Comparison of ENCODE assay signal across 26 mouse cellular contexts in the genomic region with DNA sequence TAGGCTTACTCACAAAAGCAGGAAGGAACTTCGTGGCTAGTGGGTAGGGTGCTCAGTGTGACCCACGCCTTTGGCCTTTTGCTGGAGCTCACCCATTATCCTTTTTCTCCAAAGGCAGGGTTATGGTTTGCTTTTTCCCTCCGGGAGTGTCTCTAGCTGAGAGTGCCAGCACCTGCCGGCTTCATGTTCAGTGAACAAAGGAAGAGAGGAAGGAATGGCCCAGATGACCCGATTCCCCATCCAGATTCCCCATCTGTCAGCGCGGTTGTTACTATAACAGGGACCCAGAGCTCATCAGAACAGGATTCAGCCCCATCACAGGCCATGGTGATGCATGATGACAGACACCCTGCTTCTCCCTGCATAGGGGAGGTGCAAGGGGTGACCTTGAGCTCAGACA.
A peak's percentile ranks its signal among the peaks of the same experiment; 100 is the strongest.
DNase-seq lines count a peak whose midpoint lies in the region; TF ChIP-seq lines count a peak whose summit lies in the region.
"Had no signal": no experiment of that assay in that cellular context is flagged by ENCODE, and none has a peak within 500 bp of the region (broad histone marks: within the 10 kb centered on the region; RNA-seq: fewer than 3 reads in every experiment).

No protein-coding gene starts in this region.

- H3K27ac ChIP-seq in left cerebral cortex, adult 2 months, result no peak overlapping the region
- H3K27ac ChIP-seq: embryonic facial prominence, embryonic 12.5 days; forebrain, embryonic 10.5 days; forebrain, embryonic 15.5 days; gastrocnemius, adult 2 months; hindbrain, embryonic 15.5 days; intestine, embryonic 15.5 days; kidney, postnatal 0 days; limb, embryonic 13.5 days; midbrain, embryonic 13.5 days; neural tube, embryonic 13.5 days; stomach, embryonic 15.5 days had no signal

- intact Hi-C loops in left cerebral cortex, postnatal 4 days (cut with DNase I), result no loop called here
- intact Hi-C loops in left cerebral cortex, adult 2 months (cut with DNase I), result no loop called here

- no peak overlapping the region for H3K4me3 ChIP-seq in left cerebral cortex, adult 2 months
- H3K4me3 ChIP-seq: embryonic facial prominence, embryonic 12.5 days; forebrain, embryonic 10.5 days; forebrain, embryonic 15.5 days; gastrocnemius, adult 2 months; heart, embryonic 12.5 days; hindbrain, embryonic 15.5 days; intestine, embryonic 15.5 days; limb, embryonic 13.5 days; midbrain, embryonic 13.5 days; neural tube, embryonic 13.5 days; stomach, embryonic 15.5 days had no signal

- DNase-seq in left cerebral cortex, postnatal 4 days, result peak; percentile 29
- no peak for DNase-seq in left cerebral cortex, adult 2 months (ENCODE audit: extremely low spot score in 1 of 2, low spot score in 2 of 2)
- peak; percentile 40 for DNase-seq in cerebellum, adult 11-12 months
- peak; percentile 54 for DNase-seq in cerebellum, adult 9-10 months
- DNase-seq in cerebellum, postnatal 36 days, result peak; percentile 19 to 20
- no peak for DNase-seq in right cerebral cortex, postnatal 36 days (ENCODE audit: low spot score in 2 of 2)
- DNase-seq in frontal cortex, adult 2 months (ENCODE audit: extremely low spot score in 1 of 2, low spot score in 1 of 2), result no peak
- DNase-seq: adrenal gland, postnatal 36 days; embryo, embryonic 11 days; gastrocnemius, postnatal 36 days; kidney, adult 8-10 months; kidney, postnatal 4 days; lung, postnatal 36 days; right cerebral cortex, postnatal 14 days had no signal

- no peak for TF ChIP-seq CTCF in left cerebral cortex, adult 2 months (IDR thresholded peaks at IDR 0.05)

Comparison
In these comparisons a context has a peak if more than half of its experiments do, and no peak if none do; other contexts are left out.
1. DNase-seq: peak in left cerebral cortex, postnatal 4 days (single experiment), cerebellum, adult 11-12 months (single experiment), cerebellum, adult 9-10 months (single experiment) and cerebellum, postnatal 36 days (2 of 2); none in left cerebral cortex, adult 2 months (0 of 2), right cerebral cortex, postnatal 36 days (0 of 2) and frontal cortex, adult 2 months (0 of 2).